Mouse (Mus musculus) neural tube, embryonic 11.5 days (tissue): ENCODE measurements at regions not wholly inside any gene's neighbourhood (a gene's known extent, or its start where the extent isn't known, plus 50 kb on each side); places are given as distances from the start of the nearest gene placed in this dataset.
"Not testable (repeated sequence)": the region's sequence is repeated elsewhere in the genome, so short reads cannot be mapped to it uniquely, and the experiment has no call there.

Source experiments
- ATAC-seq: fragments of 200-750 bp; cut with Nextera tagmentation; 2 replicates; pipeline ENCODE4 v1.8.0; 2017; ENCODE audit warnings: moderate number of reproducible peaks, mild to moderate bottlenecking, moderate TSS enrichment, moderate library complexity; ENCODE audit not compliant: insufficient read depth, low FRiP score, low TSS enrichment
- DNase-seq: peaks from one replicate; pipeline ENCODE4 v3.0.0-alpha.2; 2015; ENCODE audit warnings: low spot score
- H3K27ac ChIP-seq: fragments of 300-500 bp; sonication (generic); 2 replicates; pipeline ENCODE4 v1.5.1; 2014; ENCODE audit warnings: low read depth, mild to moderate bottlenecking, low read length
- H3K27me3 ChIP-seq: fragments of 300-500 bp; sonication (generic); 2 replicates; pipeline ENCODE4 v1.6.1; 2014; ENCODE audit warnings: mild to moderate bottlenecking, low read length, mixed read lengths; ENCODE audit not compliant: control insufficient read depth, insufficient read depth
- H3K36me3 ChIP-seq: fragments of 300-500 bp; sonication (generic); 2 replicates; pipeline ENCODE4 v1.6.1; 2014; ENCODE audit warnings: mild to moderate bottlenecking, low read length, moderate library complexity, mixed read lengths; ENCODE audit not compliant: control insufficient read depth, insufficient read depth
- H3K4me1 ChIP-seq: fragments of 300-500 bp; sonication (generic); 2 replicates; pipeline ENCODE4 v1.6.1; 2014; ENCODE audit warnings: low read length, mixed read lengths; ENCODE audit not compliant: control insufficient read depth, insufficient read depth
- H3K4me2 ChIP-seq: fragments of 300-500 bp; sonication (generic); 2 replicates; pipeline ENCODE4 v1.6.1; 2014; ENCODE audit warnings: low read depth, mild to moderate bottlenecking, moderate library complexity
- H3K4me3 ChIP-seq: fragments of 300-500 bp; sonication (generic); 2 replicates; pipeline ENCODE4 v1.5.1; 2014; ENCODE audit warnings: low read depth, low read length
- H3K9ac ChIP-seq: fragments of 300-500 bp; sonication (generic); 2 replicates; pipeline ENCODE4 v1.6.1; 2014; ENCODE audit warnings: mild to moderate bottlenecking, low read length
- H3K9me3 ChIP-seq: fragments of 300-500 bp; sonication (generic); 2 replicates; pipeline ENCODE4 v1.6.1; 2016; ENCODE audit warnings: low read length; ENCODE audit not compliant: control insufficient read depth
- WGBS: fragments of 180-500 bp; shearing (Covaris S2); extraction: QIAGEN DNeasy Blood & Tissue Kit; methylation state at CpG from one replicate; pipeline ENCODE4 v1.1.7; 2014; 5-methylcytosine and 5-hydroxymethylcytosine counted together

GRCm38 (mm10) chr15:10075391-10076060 lies 101.5 kb upstream of the Prlr start:
- whole genome bisulfite sequencing, result 67% methylated on average over 10 of the region's 10 CpGs
- Histone ChIP-seq H3K4me2 (no peak overlapping the region), H3K4me1 (no peaks in the 10 kb centered on the region), H3K27me3 (no peaks in the 10 kb centered on the region), H3K36me3 (no peaks in the 10 kb centered on the region), H3K9ac (no peak overlapping the region), H3K4me3 (no peak overlapping the region), H3K27ac (no peak overlapping the region), H3K9me3 (no peaks in the 10 kb centered on the region)
- DNase-seq (no peak), ATAC-seq (no peak)

DNA sequence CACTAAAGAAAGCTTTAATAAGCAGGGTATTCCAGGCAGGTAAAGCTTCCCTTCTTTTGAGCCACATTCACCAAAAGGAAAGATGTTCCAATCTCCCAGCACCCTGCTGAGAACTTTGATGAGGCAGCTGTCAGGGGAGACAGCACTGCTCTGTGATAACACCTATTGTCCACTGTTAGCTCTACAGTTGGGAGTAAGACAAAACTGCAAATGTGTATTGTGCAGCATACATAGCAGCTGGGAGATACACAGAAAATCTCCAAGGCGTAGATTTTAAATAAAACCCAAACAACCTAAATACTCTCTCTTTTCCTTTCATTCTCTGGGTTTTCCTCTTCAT lies 101.0 kb upstream of the Prlr start:
- Histone ChIP-seq H3K9ac (no peak overlapping the region), H3K9me3 (no peaks in the 10 kb centered on the region), H3K4me3 (no peak overlapping the region), H3K36me3 (no peaks in the 10 kb centered on the region), H3K27me3 (no peaks in the 10 kb centered on the region), H3K4me1 (no peaks in the 10 kb centered on the region), H3K27ac (no peak overlapping the region), H3K4me2 (no peak overlapping the region)
- DNase-seq (no peak), ATAC-seq (no peak)
- WGBS, result 87% methylated on average over 1 of the region's 1 CpGs

DNA sequence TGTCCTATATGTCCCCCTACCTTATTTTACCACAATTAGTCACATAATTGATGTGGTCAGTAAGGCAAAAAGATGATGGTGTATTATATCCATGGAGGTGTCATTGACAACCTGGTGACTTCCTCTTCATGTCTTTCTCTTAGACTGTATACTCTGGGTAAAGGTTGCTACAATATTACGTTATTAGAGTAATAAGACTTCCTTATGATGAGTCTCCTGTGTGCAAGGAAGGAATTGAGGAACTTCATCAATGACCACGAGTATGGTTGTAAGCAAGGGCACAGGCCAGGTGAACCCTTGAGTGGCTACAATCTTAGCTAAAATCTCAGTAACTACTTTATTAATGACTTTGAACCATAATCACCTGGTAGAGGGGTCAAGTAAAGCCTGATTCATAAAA lies 98.6 kb upstream of the Prlr start:
- no peak overlapping the region for H3K4me3 ChIP-seq
- no peak for DNase-seq
- no peaks in the 10 kb centered on the region for H3K36me3 ChIP-seq
- no peaks in the 10 kb centered on the region for H3K4me1 ChIP-seq
- no peak for ATAC-seq
- H3K9ac ChIP-seq, result no peak overlapping the region
- H3K4me2 ChIP-seq, result no peak overlapping the region
- H3K27ac ChIP-seq, result no peak overlapping the region
- H3K9me3 ChIP-seq, result no peaks in the 10 kb centered on the region
- no peaks in the 10 kb centered on the region for H3K27me3 ChIP-seq
- 92% methylated on average over 2 of the region's 2 CpGs for WGBS

DNA sequence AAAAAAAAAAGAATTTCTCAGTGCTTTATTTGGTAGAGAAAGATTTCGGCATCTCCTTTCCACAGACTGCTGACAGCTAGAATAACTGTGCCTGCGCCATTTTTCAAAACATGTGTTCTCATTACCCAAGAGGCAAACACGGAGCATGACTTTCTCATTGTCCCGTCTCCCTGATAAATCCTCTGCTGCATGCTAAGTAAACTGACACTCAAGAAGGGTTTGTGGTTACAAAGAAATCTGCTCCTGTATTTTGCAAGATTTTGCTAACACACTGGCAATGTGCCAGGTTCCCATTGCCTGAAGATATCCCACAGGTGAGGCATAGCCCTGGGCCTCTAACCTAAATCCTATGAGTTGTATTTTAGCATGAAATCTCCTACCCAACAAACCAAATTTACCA lies 97.5 kb upstream of the Prlr start:
- Histone ChIP-seq H3K27me3 (no peaks in the 10 kb centered on the region), H3K4me2 (no peak overlapping the region), H3K9me3 (no peaks in the 10 kb centered on the region), H3K9ac (no peak overlapping the region), H3K4me3 (no peak overlapping the region), H3K27ac (no peak overlapping the region), H3K4me1 (no peaks in the 10 kb centered on the region), H3K36me3 (no peaks in the 10 kb centered on the region)
- ATAC-seq, result no peak
- whole genome bisulfite sequencing, result 94% methylated on average over 4 of the region's 4 CpGs
- no peak for DNase-seq

DNA sequence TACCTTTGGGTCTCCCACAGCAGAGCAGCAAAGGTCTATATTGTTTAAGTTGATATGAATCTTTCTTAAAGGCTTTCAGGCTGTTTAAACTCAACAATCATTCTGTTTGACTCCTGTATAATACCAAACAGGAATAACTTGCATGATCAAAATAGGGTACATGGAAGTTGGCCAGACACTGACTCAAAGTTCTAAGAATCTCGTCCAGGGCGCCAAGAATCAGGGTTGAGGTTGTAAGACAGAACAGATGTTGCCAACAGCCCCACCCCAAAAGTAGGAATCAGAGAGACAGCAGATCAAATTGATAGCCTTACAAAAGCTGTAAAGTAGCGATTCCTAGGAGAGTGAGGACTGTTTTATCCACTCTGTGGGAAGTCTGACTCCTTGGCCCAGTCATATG lies 88.3 kb upstream of the Prlr start:
- 74% methylated on average over 3 of the region's 3 CpGs for WGBS
- H3K4me3 ChIP-seq, result no peak overlapping the region
- DNase-seq, result no peak
- no peak for ATAC-seq
- no peak overlapping the region for H3K9ac ChIP-seq
- H3K9me3 ChIP-seq, result no peaks in the 10 kb centered on the region
- no peaks in the 10 kb centered on the region for H3K4me1 ChIP-seq
- H3K27me3 ChIP-seq, result no peaks in the 10 kb centered on the region
- no peaks in the 10 kb centered on the region for H3K36me3 ChIP-seq
- no peak overlapping the region for H3K4me2 ChIP-seq
- H3K27ac ChIP-seq, result no peak overlapping the region

DNA sequence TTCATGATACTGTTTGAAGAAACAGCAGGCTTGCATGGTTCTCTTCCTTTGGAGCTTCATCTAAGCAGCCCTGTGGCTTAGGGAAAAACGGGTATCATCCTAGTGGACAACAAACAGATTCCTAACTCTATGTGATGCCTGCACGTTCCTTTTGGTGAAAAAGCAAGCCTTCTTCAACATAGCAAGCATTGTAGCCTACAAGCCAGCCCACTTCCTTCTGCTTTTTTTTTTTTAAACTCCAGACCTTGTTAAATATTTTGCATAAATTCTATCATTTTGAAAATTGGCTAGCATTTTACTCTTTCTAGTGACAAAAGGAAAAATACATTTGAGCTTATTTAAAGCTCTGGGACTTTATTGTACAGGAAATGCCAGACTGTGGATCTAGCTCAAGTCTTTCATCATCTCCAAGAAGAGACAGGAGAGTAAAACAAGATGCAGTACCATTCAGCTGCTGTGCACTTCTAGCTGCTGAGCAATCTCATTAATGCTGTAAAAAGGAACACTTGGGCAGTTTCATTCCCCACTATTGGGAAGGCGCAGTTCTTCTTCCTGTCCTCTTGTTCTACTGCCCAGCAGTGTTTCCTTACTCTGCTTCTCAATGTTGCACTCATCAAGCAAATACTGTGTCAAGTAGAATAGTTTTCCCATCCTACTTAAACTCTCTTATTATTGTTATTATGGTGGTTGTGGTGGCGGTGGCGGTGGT lies 86.5 kb upstream of the Prlr start:
- Histone ChIP-seq H3K27ac (no peak overlapping the region), H3K4me3 (no peak overlapping the region), H3K4me1 (no peaks in the 10 kb centered on the region), H3K9ac (no peak overlapping the region), H3K27me3 (no peaks in the 10 kb centered on the region), H3K36me3 (no peaks in the 10 kb centered on the region), H3K4me2 (no peak overlapping the region), H3K9me3 (no peaks in the 10 kb centered on the region)
- no peak for ATAC-seq
- no peak for DNase-seq
- 83% methylated on average over 5 of the region's 5 CpGs for WGBS

DNA sequence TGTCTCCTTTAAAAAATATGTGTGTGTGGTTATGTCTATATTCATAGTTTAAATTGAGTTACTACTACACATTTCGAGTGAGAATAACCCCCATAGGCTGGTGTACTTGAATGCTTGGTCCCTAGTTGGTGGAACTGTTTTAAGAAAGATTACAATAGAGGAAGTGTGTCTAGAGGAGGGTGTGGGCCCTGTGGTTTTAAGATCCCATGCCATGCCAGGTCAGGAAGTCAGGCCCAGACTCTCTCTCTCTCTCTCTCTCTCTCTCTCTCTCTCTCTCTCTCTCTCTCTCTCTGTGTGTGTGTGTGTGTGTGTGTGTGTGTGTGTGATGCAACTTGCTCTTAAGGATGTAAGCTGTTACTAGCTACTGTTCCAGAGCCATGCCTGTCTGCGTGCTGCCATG lies 73.7 kb upstream of the Prlr start:
- no peaks in the 10 kb centered on the region for H3K27me3 ChIP-seq
- H3K9me3 ChIP-seq, result no peaks in the 10 kb centered on the region
- no peak for ATAC-seq
- H3K4me1 ChIP-seq, result no peaks in the 10 kb centered on the region
- DNase-seq, result no peak
- H3K36me3 ChIP-seq, result no peaks in the 10 kb centered on the region
- no peak overlapping the region for H3K4me3 ChIP-seq
- H3K4me2 ChIP-seq, result no peak overlapping the region
- H3K9ac ChIP-seq, result no peak overlapping the region
- no peak overlapping the region for H3K27ac ChIP-seq
- WGBS, result 83% methylated on average over 2 of the region's 2 CpGs

GRCm38 (mm10) chr15:10105211-10105976 lies 71.6 kb upstream of the Prlr start:
- H3K4me1 ChIP-seq, H3K9me3 ChIP-seq, H3K27ac ChIP-seq, ATAC-seq, DNase-seq, H3K27me3 ChIP-seq, H3K36me3 ChIP-seq, H3K9ac ChIP-seq, H3K4me3 ChIP-seq, H3K4me2 ChIP-seq: not testable (repeated sequence)
- 65% methylated on average over 11 of the region's 11 CpGs for WGBS

DNA sequence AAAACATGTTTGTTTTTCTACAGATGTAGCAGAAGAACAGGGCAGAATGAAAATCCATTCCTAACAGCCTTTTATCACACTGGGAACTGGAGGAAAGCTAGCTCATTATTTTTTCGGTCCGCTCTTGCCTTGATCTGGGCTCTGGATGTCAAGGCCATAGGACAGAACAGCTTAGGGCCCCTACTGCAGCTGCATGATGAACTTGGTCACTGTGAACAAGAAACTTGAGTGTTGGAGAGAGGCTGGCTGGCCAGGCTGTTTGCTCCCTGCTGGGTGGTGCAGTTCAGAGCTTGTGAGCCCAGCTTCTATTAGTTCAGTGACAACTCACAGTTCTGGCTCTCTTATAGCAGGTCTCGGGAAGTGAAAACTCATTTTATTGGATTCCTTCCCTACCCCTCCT lies 70.2 kb upstream of the Prlr start:
- Histone ChIP-seq H3K4me3 (no peak overlapping the region), H3K27me3 (no peaks in the 10 kb centered on the region), H3K4me1 (no peaks in the 10 kb centered on the region), H3K4me2 (no peak overlapping the region), H3K9ac (no peak overlapping the region), H3K27ac (no peak overlapping the region), H3K9me3 (no peaks in the 10 kb centered on the region), H3K36me3 (no peaks in the 10 kb centered on the region)
- no peak for DNase-seq
- WGBS, result 91% methylated on average over 3 of the region's 3 CpGs
- no peak for ATAC-seq
